In the genomic region with DNA sequence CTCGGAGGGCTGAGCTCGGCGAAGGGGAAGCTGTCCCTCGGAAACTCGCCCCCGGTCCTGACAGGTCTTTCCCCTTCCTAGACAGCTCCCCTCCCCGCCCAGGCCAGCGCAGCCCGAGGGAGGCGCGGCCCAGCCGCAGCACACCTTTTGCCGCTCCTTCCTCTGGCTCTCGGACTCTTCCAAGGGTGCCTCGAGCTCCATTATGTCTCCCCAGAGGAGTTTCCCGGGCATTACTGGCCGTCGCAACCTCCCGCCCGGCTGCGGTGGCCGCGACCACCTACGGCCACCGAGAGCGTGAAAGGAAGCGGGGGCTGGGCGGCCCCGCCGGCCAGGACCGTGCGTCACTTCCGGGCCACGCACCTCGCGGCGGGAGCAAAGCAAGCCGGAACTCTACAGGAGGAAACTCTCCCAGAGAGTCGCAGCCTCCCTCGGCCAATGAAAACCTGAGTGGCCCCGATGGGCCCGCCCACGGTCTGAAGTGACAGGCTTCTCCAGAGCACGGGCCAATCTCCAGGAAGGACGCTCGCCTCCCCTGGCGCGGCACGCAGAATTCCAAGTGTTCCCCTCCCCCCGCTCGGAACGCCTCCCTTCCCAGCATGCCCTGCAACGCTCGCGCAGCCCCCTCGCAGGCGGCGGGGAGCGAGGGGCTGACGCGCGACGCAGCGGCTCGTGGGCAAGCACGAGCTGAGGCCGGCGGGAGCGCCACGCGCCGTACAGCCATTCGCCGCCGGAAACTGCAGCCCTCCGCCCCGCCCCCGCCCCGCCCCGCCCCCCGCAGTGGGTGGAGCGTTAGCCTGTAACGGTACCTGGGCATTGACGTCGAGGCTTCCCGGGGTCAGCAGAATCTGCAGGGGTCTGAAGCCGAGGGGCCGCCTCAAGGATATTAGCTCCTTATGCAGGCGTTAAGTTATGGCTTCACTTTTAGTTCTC, we compare ENCODE assay signal across 7 mouse cellular contexts. TPM values are rescaled to one million over a fixed set of nuclear protein-coding genes. Genes with fewer than 3 reads are reported as not detected.
A peak's percentile ranks its signal among the peaks of the same experiment; 100 is the strongest.
DNase-seq lines count a peak whose midpoint lies in the region; ATAC-seq lines count a peak whose summit lies in the region.

A gene (minus strand): TSS at position 338 of the 930 bp plus-strand sequence.

- no peaks in the 10 kb centered on the region for H3K27me3 ChIP-seq in intestine, embryonic 15.5 days (replicated peaks)
- H3K27me3 ChIP-seq in midbrain, embryonic 10.5 days (ENCODE audit: low read depth, poor library complexity, severe bottlenecking) = no peaks in the 10 kb centered on the region

- H3K4me3 ChIP-seq in intestine, embryonic 15.5 days (replicated peaks) = peak within 1 kb of the TSS; percentile 87
- peak within 1 kb of the TSS; percentile 95 for H3K4me3 ChIP-seq in midbrain, embryonic 10.5 days

- peak; percentile 100 for ATAC-seq in intestine, embryonic 15.5 days

- H3K4me2 ChIP-seq in intestine, embryonic 15.5 days (replicated peaks) = peak within 1 kb of the TSS; percentile 71

- intact Hi-C loops in gastrocnemius, postnatal 36 days (cut with DNase I) = loop anchor here (5.0 kb wide), 1 partner anchor 49 kb away; a partner anchor contains a TSS
- intact Hi-C loops in left cerebral cortex, postnatal 25 days (cut with DNase I) = loop anchor here (1.0 to 5.0 kb wide), 3 partner anchors 74 to 164 kb away; a partner anchor contains a TSS

- H3K4me1 ChIP-seq in intestine, embryonic 15.5 days (replicated peaks) = 0 out of 2 replicates have a peak, but pooled peaks cover 6% of the 10 kb centered on the region
- H3K4me1 ChIP-seq in midbrain, embryonic 10.5 days = peaks cover 21% of the 10 kb centered on the region

- H3K36me3 ChIP-seq in intestine, embryonic 15.5 days = 0 out of 2 replicates have a peak, but pooled peaks cover 5% of the 10 kb centered on the region
- peaks cover 20% of the 10 kb centered on the region for H3K36me3 ChIP-seq in midbrain, embryonic 10.5 days

- DNase-seq in adrenal gland, adult 2 months = peak; percentile 99
- DNase-seq in embryo, embryonic 11.5 days (ENCODE audit: low read depth, low spot score) = peak; percentile 99
- DNase-seq in gastrocnemius, postnatal 36 days = peak; percentile 97 to 99
- peak; percentile 100 for DNase-seq in left cerebral cortex, postnatal 25 days (ENCODE audit: low spot score in 2 of 2)
- DNase-seq in midbrain, embryonic 10.5 days (ENCODE audit: low spot score) = peak; percentile 100
- DNase-seq in right cerebral cortex, postnatal 4 days = peak; percentile 100

- H3K9ac ChIP-seq in intestine, embryonic 15.5 days = peak within 1 kb of the TSS; percentile 54

- H3K9me3 ChIP-seq in intestine, embryonic 15.5 days = no peaks in the 10 kb centered on the region
- H3K9me3 ChIP-seq in midbrain, embryonic 10.5 days (replicated peaks) = no peaks in the 10 kb centered on the region

- WGBS in intestine, embryonic 15.5 days = under 1% methylated on average over 83 of the region's 89 CpGs
- WGBS in midbrain, embryonic 10.5 days = under 1% methylated on average over 89 of the region's 89 CpGs

- H3K27ac ChIP-seq in intestine, embryonic 15.5 days = peak within 1 kb of the TSS; percentile 90
- H3K27ac ChIP-seq in midbrain, embryonic 10.5 days (replicated peaks) = peak within 1 kb of the TSS; percentile 96

RNA-seq across cellular contexts. Expression of the gene that starts here (rescaled TPM):
- total RNA-seq in adrenal gland, adult 2 months (2021) = 100 to 1,000 TPM; 103 to 108 TPM
- 2.7 and 4.1 TPM in 2 replicates for polyA plus RNA-seq in adrenal gland, adult 2 months (2012; rRNA removed)
- 10 to 100 TPM; 40.0 to 43.3 TPM for total RNA-seq in gastrocnemius, postnatal 36 days (2021)
- 99.8 and 112 TPM in 2 replicates for polyA plus RNA-seq in intestine, embryonic 15.5 days (2015; fragmentation: Nextera tagmentation; extraction: Ambion mirVana)
- total RNA-seq in left cerebral cortex, postnatal 25 days (2021) = 10 to 100 TPM; 85.1 to 95.6 TPM
- 104 and 111 TPM in 2 replicates for polyA plus RNA-seq in midbrain, embryonic 10.5 days (2016; fragmentation: Nextera tagmentation; extraction: Ambion mirVana)

Comparison
In these comparisons a context has a peak if more than half of its experiments do, and no peak if none do; other contexts are left out.
1. Peak in every context shown above with its lines: DNase-seq, ATAC-seq, H3K4me3 ChIP-seq and H3K27ac ChIP-seq.
2. RNA of the gene that starts here (polyA plus RNA-seq): 99.8 to 112 TPM in intestine, embryonic 15.5 days and 104 to 111 TPM in midbrain, embryonic 10.5 days; 2.7 to 4.1 TPM in adrenal gland, adult 2 months; every median in the first group is over 10 times any median in the second.